Mouse (Mus musculus) megakaryocyte, embryonic 14.5 days (primary cell): ENCODE results near the gene Ago3.

ENCODE experiments used
- FLI1 ChIP-seq: IDR thresholded peaks from 2 replicates; pipeline ENCODE4 v1.6.1; 2012; ENCODE audit warnings: low read length, inconsistent platforms, mixed read lengths
- GATA1 ChIP-seq: IDR thresholded peaks from 3 replicates; pipeline ENCODE4 v1.6.1; 2012; ENCODE audit warnings: mixed read lengths, low read length, inconsistent platforms, borderline replicate concordance

- TF ChIP-seq GATA1 (no peak), FLI1 (no peak)
These were observed 85.9 kb downstream of the Ago3 start for GRCm38 (mm10) chr4:126343451-126343850.
